Comparison of ENCODE assay signal across 29 mouse cellular contexts in the genomic region with DNA sequence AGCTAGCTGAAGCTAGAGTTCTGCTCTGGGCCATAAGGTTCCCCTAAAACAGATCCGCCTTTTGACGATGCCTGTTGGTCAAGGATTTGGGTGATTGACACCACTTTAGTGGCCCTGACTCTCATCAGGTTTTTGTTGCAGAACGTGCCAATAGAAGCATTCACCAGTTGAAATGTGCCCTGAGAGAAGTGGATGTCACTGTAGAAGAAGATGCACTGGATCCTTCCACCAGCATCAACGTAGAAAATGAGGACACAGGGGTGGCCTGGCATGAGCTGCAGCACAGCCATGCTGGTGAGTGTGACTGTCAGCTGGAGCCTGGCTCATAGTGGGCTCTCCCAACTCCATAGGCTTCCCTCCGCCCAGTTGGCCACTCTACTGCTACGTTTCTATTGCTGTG. TPM values are rescaled to one million over a fixed set of nuclear protein-coding genes. Genes with fewer than 3 reads are reported as not detected.
A peak's percentile ranks its signal among the peaks of the same experiment; 100 is the strongest.
DNase-seq lines count a peak whose midpoint lies in the region; ATAC-seq and TF ChIP-seq lines count a peak whose summit lies in the region.
"Had no signal": no experiment of that assay in that cellular context is flagged by ENCODE, and none has a peak within 500 bp of the region (broad histone marks: within the 10 kb centered on the region; RNA-seq: fewer than 3 reads in every experiment).

No protein-coding gene starts in this region.

- no peaks in the 10 kb centered on the region for H3K36me3 ChIP-seq in heart, embryonic 11.5 days (ENCODE audit: control insufficient read depth, insufficient read depth, low read length)
- peaks cover 8% of the 10 kb centered on the region for H3K36me3 ChIP-seq in heart, adult 2 months (ENCODE audit: control insufficient read depth, insufficient read depth, low read length)
- peaks cover 71% of the 10 kb centered on the region for H3K36me3 ChIP-seq in megakaryocyte, embryonic 14.5 days (replicated peaks; ENCODE audit: low read length)
- H3K36me3 ChIP-seq: embryonic facial prominence, embryonic 10.5 days; forebrain, embryonic 12.5 days; forebrain, embryonic 15.5 days had no signal

- H3K9ac ChIP-seq in heart, embryonic 11.5 days (ENCODE audit: low read depth, low read length), result no peak overlapping the region
- no peak overlapping the region for H3K9ac ChIP-seq in heart, adult 2 months (ENCODE audit: low read depth, low read length)
- H3K9ac ChIP-seq: embryonic facial prominence, embryonic 13.5 days; forebrain, embryonic 12.5 days; forebrain, embryonic 15.5 days; hindbrain, embryonic 14.5 days had no signal

- no peak overlapping the region for H3K4me2 ChIP-seq in heart, embryonic 11.5 days
- H3K4me2 ChIP-seq: embryonic facial prominence, embryonic 13.5 days; forebrain, embryonic 12.5 days; forebrain, embryonic 15.5 days; hindbrain, embryonic 14.5 days had no signal

- no peak for TF ChIP-seq POLR2A in heart, adult 2 months (IDR thresholded peaks at IDR 0.05; ENCODE audit: insufficient read depth, low read depth, low read length)
- no peak for TF ChIP-seq POLR2A in bone marrow macrophage, adult 2 months (IDR thresholded peaks at IDR 0.05; ENCODE audit: borderline replicate concordance, low read depth, low read length)

- no peak for TF ChIP-seq CTCF in gastrocnemius, adult 2 months (IDR thresholded peaks at IDR 0.05)
- no peak for TF ChIP-seq CTCF in heart, adult 2 months (IDR thresholded peaks at IDR 0.05)
- no peak for TF ChIP-seq CTCF in bone marrow macrophage, adult 2 months (IDR thresholded peaks at IDR 0.05; ENCODE audit: low read depth, low read length)

- TF ChIP-seq EP300 in heart, adult 2 months (IDR thresholded peaks at IDR 0.05; ENCODE audit: insufficient read depth, low read depth, low read length), result no peak

- no peaks in the 10 kb centered on the region for H3K9me3 ChIP-seq in heart, embryonic 11.5 days (replicated peaks; ENCODE audit: control insufficient read depth, low read length)
- no peaks in the 10 kb centered on the region for H3K9me3 ChIP-seq in megakaryocyte, embryonic 14.5 days
- H3K9me3 ChIP-seq: embryonic facial prominence, embryonic 10.5 days; embryonic facial prominence, embryonic 13.5 days; forebrain, embryonic 12.5 days; forebrain, embryonic 15.5 days; G1E had no signal

- WGBS in heart, embryonic 11.5 days (ENCODE audit: insufficient replicate concordance), result 79% methylated on average over 6 of the region's 6 CpGs
- 92% methylated on average over 6 of the region's 6 CpGs for WGBS in heart, adult 2 months

- intact Hi-C loops in gastrocnemius, adult 2 months (cut with DNase I), result no loop called here
- intact Hi-C loops in heart, adult 2 months (cut with DNase I), result no loop called here

- no peaks in the 10 kb centered on the region for H3K27me3 ChIP-seq in heart, embryonic 11.5 days (ENCODE audit: control insufficient read depth, insufficient read depth, low read length)
- H3K27me3 ChIP-seq in heart, adult 2 months (ENCODE audit: control insufficient read depth, insufficient read depth, low read length), result no peaks in the 10 kb centered on the region
- no peaks in the 10 kb centered on the region for H3K27me3 ChIP-seq in megakaryocyte, embryonic 14.5 days (replicated peaks)
- H3K27me3 ChIP-seq: embryonic facial prominence, embryonic 13.5 days; forebrain, embryonic 12.5 days; forebrain, embryonic 15.5 days; Patski had no signal

- no peak overlapping the region; the same call in 1 of the 2 replicates for H3K4me3 ChIP-seq in gastrocnemius, adult 2 months
- no peak overlapping the region for H3K4me3 ChIP-seq in heart, embryonic 11.5 days (ENCODE audit: low read depth, low read length)
- no peak overlapping the region for H3K4me3 ChIP-seq in heart, adult 2 months
- peak overlapping the region; percentile 78 for H3K4me3 ChIP-seq in megakaryocyte, embryonic 14.5 days (replicated peaks)
- H3K4me3 ChIP-seq in bone marrow macrophage, adult 2 months (ENCODE audit: insufficient read depth, low read length), result no peak overlapping the region
- H3K4me3 ChIP-seq: embryonic facial prominence, embryonic 10.5 days; embryonic facial prominence, embryonic 13.5 days; erythroblast, embryonic 14.5 days; forebrain, embryonic 12.5 days; forebrain, embryonic 15.5 days had no signal

- no peak for ATAC-seq in heart, embryonic 11.5 days (replicated peaks; ENCODE audit: insufficient number of reproducible peaks, low FRiP score, low TSS enrichment)
- ATAC-seq in megakaryocyte, adult 5-6 weeks (ENCODE audit: poor library complexity, severe bottlenecking), result no peak
- ATAC-seq: forebrain, embryonic 15.5 days; hindbrain, postnatal 0 days; inflammation-experienced regulatory T-cells, adult 6 months; intestine, embryonic 16.5 days; Patski had no signal

- no peak for DNase-seq in gastrocnemius, adult 2 months
- no peak for DNase-seq in gastrocnemius, adult 8-10 months (ENCODE audit: low spot score in 2 of 2)
- DNase-seq in heart, adult 2 months, result no peak
- DNase-seq in layer of hippocampus, adult 11-12 months (ENCODE audit: low spot score), result no peak
- DNase-seq: adrenal gland, postnatal 10 days; adrenal gland, postnatal 36 days; cerebellum, adult 11-12 months; cerebellum, adult 8-10 months; cerebellum, postnatal 10 days; cerebellum, postnatal 36 days; embryo, embryonic 11 days; gastrocnemius, postnatal 25 days; heart, postnatal 10 days; heart, postnatal 4 days had no signal

- no peaks in the 10 kb centered on the region for H3K79me2 ChIP-seq in heart, adult 2 months (replicated peaks; ENCODE audit: control insufficient read depth, insufficient read depth, low read length)

- H3K4me1 ChIP-seq in heart, embryonic 11.5 days (ENCODE audit: control insufficient read depth, insufficient read depth, low read length), result peaks cover 44% of the 10 kb centered on the region
- H3K4me1 ChIP-seq in heart, adult 2 months (ENCODE audit: control insufficient read depth, insufficient read depth, low read length), result peaks cover 10% of the 10 kb centered on the region
- H3K4me1 ChIP-seq in megakaryocyte, embryonic 14.5 days, result peaks cover 98% of the 10 kb centered on the region
- H3K4me1 ChIP-seq in bone marrow macrophage, adult 2 months (ENCODE audit: control insufficient read depth, insufficient read depth, low read length), result peaks cover 53% of the 10 kb centered on the region
- H3K4me1 ChIP-seq: embryonic facial prominence, embryonic 13.5 days had no signal

- peak overlapping the region; percentile 88 for H3K27ac ChIP-seq in gastrocnemius, adult 2 months
- 0 out of 2 replicates have a peak overlapping the region, but pooled peaks have one; percentile 57 for H3K27ac ChIP-seq in heart, embryonic 11.5 days (ENCODE audit: low read depth, low read length)
- no peak overlapping the region for H3K27ac ChIP-seq in heart, adult 2 months
- H3K27ac ChIP-seq in bone marrow macrophage, adult 2 months (ENCODE audit: insufficient read depth, low read depth, low read length), result peak overlapping the region; percentile 56
- H3K27ac ChIP-seq: embryonic facial prominence, embryonic 10.5 days; embryonic facial prominence, embryonic 13.5 days; forebrain, embryonic 12.5 days; forebrain, embryonic 15.5 days; hindbrain, embryonic 14.5 days; hindbrain, postnatal 0 days had no signal

RNA-seq across cellular contexts. Expression of a gene that starts 10.2 kb away (rescaled TPM):
- total RNA-seq in gastrocnemius, adult 2 months (2021), result 1 to 10 TPM; 4.0 to 4.9 TPM
- 1 to 10 TPM; 4.7 to 8.8 (median 6.4) TPM for total RNA-seq in gastrocnemius, adult 8-10 months (2022)
- 9.8 and 12.0 TPM in 2 replicates for polyA plus RNA-seq in heart, embryonic 11.5 days (2014; fragmentation: Nextera tagmentation; extraction: Ambion mirVana)
- total RNA-seq in heart, adult 2 months (2021), result 1 to 10 TPM; 3.5 to 4.6 TPM
- polyA plus RNA-seq in heart, adult 2 months (2012; rRNA removed), result 2.6 and 4.1 TPM in 2 replicates
- 2.0 and 3.0 TPM in 2 replicates for polyA plus RNA-seq in megakaryocyte, embryonic 14.5 days (2012; ENCODE audit: insufficient read depth, low replicate concordance)
- total RNA-seq in megakaryocyte, adult 5-6 weeks (2015), result 17.5 and 24.1 TPM in 2 replicates
- total RNA-seq in megakaryocyte, adult 5-6 weeks (2017), result 55.3 and 59.3 TPM in 2 replicates
- polyA plus RNA-seq in bone marrow macrophage, adult 2 months (2012; ENCODE audit: insufficient read depth, insufficient read length, missing spikeins), result 24.5 and 26.0 TPM in 2 replicates

RNA-seq across cellular contexts. Expression of a gene that starts 10.7 kb away (rescaled TPM):
- total RNA-seq in gastrocnemius, adult 2 months (2021), result 10 to 100 TPM; 14.5 to 16.2 TPM
- 10 to 100 TPM; 14.4 to 25.3 (median 14.6) TPM for total RNA-seq in gastrocnemius, adult 8-10 months (2022)
- 30.6 and 33.9 TPM in 2 replicates for polyA plus RNA-seq in heart, embryonic 11.5 days (2014; fragmentation: Nextera tagmentation; extraction: Ambion mirVana)
- 10 to 100 TPM; 17.8 to 22.9 TPM for total RNA-seq in heart, adult 2 months (2021)
- 5.8 and 9.5 TPM in 2 replicates for polyA plus RNA-seq in heart, adult 2 months (2012; rRNA removed)
- 1.7 and 3.1 TPM in 2 replicates for polyA plus RNA-seq in megakaryocyte, embryonic 14.5 days (2012; ENCODE audit: insufficient read depth, low replicate concordance)
- total RNA-seq in megakaryocyte, adult 5-6 weeks (2015), result 68.3 and 74.4 TPM in 2 replicates
- 65.6 and 77.4 TPM in 2 replicates for total RNA-seq in megakaryocyte, adult 5-6 weeks (2017)
- polyA plus RNA-seq in bone marrow macrophage, adult 2 months (2012; ENCODE audit: insufficient read depth, insufficient read length, missing spikeins), result 55.1 and 60.1 TPM in 2 replicates
